Mouse (Mus musculus) E14TG2a.4 (cell line): ENCODE results near the gene Urb1.

Experiments
- CTCF ChIP-seq: conservative IDR thresholded peaks from 2 replicates; pipeline ENCODE4 v1.5.1; 2014; ENCODE audit warnings: low read length
- NANOG ChIP-seq: IDR thresholded peaks from 2 replicates; pipeline ENCODE4 v1.6.1; 2014; ENCODE audit warnings: borderline replicate concordance, low read length, mixed read lengths
- POU5F1 ChIP-seq: IDR thresholded peaks from 2 replicates; pipeline ENCODE4 v1.6.1; 2014; ENCODE audit warnings: low read length, borderline replicate concordance

DNA sequence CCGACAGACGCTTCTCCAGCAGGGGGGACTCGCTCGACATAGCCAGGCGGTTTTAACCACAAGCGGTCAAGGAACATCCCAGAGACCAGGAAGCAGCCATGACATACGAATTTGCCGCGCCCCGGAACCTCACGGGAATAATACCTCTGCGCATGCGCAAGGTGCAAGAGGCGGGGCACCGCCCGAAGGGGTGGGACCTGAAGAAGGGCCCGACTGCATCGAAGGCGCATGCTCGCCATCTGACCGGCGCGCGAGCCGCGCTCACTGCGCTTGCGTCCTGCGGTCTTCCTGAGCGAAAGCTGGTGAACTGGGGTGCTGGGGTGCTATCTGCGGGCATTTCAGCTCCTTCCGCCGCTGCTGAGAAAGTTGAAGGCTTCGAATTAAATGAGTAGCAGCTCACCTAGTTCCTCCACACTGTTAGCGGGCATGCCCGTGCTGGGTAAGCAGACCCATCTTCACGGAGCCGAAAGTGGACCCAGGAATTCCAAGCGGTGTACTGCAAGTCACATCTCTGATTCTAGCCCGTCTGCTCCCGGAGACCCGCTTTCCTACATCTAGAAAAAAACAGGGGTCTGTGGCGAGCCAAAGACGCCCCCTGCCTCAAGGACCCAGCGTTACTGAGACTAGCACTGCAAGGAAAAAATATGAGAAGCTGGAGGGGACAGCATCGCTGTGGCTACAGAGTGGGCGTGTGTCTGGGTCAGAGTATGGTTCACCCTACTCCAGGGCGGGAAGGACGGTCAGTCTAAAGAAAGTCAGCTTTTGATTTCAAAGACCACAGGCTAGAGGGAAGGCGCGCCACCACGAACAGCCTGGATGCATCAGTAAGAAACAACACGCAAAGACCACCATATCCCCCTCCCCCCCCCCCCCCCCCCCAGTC is 82.7 kb downstream of the Urb1 start, which contains the start of gene Mis18a:
- no peak for TF ChIP-seq POU5F1
- TF ChIP-seq CTCF = no peak
- TF ChIP-seq NANOG = no peak
